Mouse (Mus musculus) lung, postnatal 0 days (tissue): ENCODE data around the gene Atpif1. TPM values are rescaled to one million over a fixed set of nuclear protein-coding genes. Genes with fewer than 3 reads are reported as not detected.

Source experiments
- polyA plus RNA-seq: library from polyadenylated mRNA; unstranded; fragments of >200 nt; fragmentation: Nextera tagmentation; extraction: Ambion mirVana; gene quantifications from 2 replicates; pipeline ENCODE4 v1.2.1, GENCODE M21; 2015

Atpif1 gene
- polyA plus RNA-seq, 1 experiment from 2014 or later = 732 TPM

Other genes with a start within 250 kb of the Atpif1 start
- gene Rab42, start 230.3 kb downstream of the Atpif1 start, polyA plus RNA-seq = 2.3 and 3.1 TPM in 2 replicates
- 49.8 and 52.9 TPM in 2 replicates for gene Trnau1ap, start 204.1 kb downstream of the Atpif1 start, polyA plus RNA-seq
- gene Rcc1, start 180.1 kb downstream of the Atpif1 start, polyA plus RNA-seq = 14.3 and 14.7 TPM in 2 replicates
- 13.4 and 15.3 TPM in 2 replicates for gene Phactr4, start 111.2 kb downstream of the Atpif1 start, polyA plus RNA-seq
- gene Med18, start 69.7 kb downstream of the Atpif1 start, polyA plus RNA-seq = 10.4 and 11.3 TPM in 2 replicates
- 11.6 and 16.0 TPM in 2 replicates for gene Sesn2, start 23.2 kb downstream of the Atpif1 start, polyA plus RNA-seq
- 157 and 182 TPM in 2 replicates for gene Dnajc8, start 1.9 kb upstream of the Atpif1 start, polyA plus RNA-seq
- gene Ptafr, start 30.4 kb upstream of the Atpif1 start, polyA plus RNA-seq = 2.1 and 2.5 TPM in 2 replicates
- 8.2 and 8.8 TPM in 2 replicates for gene Eya3, start 105.3 kb upstream of the Atpif1 start, polyA plus RNA-seq
- gene Xkr8, start 198.9 kb upstream of the Atpif1 start, polyA plus RNA-seq = 3.7 and 5.1 TPM in 2 replicates
- 3.7 TPM in 2 replicates for gene Smpdl3b, start 223.6 kb upstream of the Atpif1 start, polyA plus RNA-seq
- gene Rpa2, start 234.7 kb upstream of the Atpif1 start, polyA plus RNA-seq = 23.9 and 24.0 TPM in 2 replicates